In genomic region chr15:99511797-99512525, GRCm38 (mm10) we compare ENCODE assay signal across 14 mouse cellular contexts. TPM values are rescaled to one million over a fixed set of nuclear protein-coding genes. Genes with fewer than 3 reads are reported as not detected.
DNase-seq lines count a peak whose midpoint lies in the region; TF ChIP-seq lines count a peak whose summit lies in the region.
"Had no signal": no experiment of that assay in that cellular context is flagged by ENCODE, and none has a peak within 500 bp of the region (broad histone marks: within the 10 kb centered on the region; RNA-seq: fewer than 3 reads in every experiment).

No protein-coding gene starts in this region.

- no peaks in the 10 kb centered on the region for H3K36me3 ChIP-seq in thymus, adult 2 months (ENCODE audit: control insufficient read depth, insufficient read depth, low read length)
- H3K36me3 ChIP-seq: heart, embryonic 10.5 days; lung, embryonic 15.5 days had no signal

- no peak overlapping the region for H3K4me3 ChIP-seq in lung, adult 2 months (replicated peaks; ENCODE audit: extremely low read depth, low read depth, low read length)
- H3K4me3 ChIP-seq in thymus, adult 2 months (ENCODE audit: control insufficient read depth, insufficient read depth, low read length): no peak overlapping the region
- H3K4me3 ChIP-seq: heart, embryonic 10.5 days; lung, embryonic 15.5 days had no signal

- H3K27ac ChIP-seq in thymus, adult 2 months (ENCODE audit: control insufficient read depth, insufficient read depth, low read length): no peak overlapping the region
- H3K27ac ChIP-seq: heart, embryonic 10.5 days; kidney, postnatal 0 days; lung, embryonic 15.5 days had no signal

- H3K4me1 ChIP-seq in lung, adult 2 months (ENCODE audit: control insufficient read depth, insufficient read depth, low read length): peaks cover 6% of the 10 kb centered on the region; the same call in 1 of the 2 replicates
- no peaks in the 10 kb centered on the region for H3K4me1 ChIP-seq in thymus, adult 2 months (replicated peaks; ENCODE audit: control insufficient read depth, insufficient read depth, low read length)

- no peaks in the 10 kb centered on the region for H3K27me3 ChIP-seq in thymus, adult 2 months (ENCODE audit: control insufficient read depth, insufficient read depth, low read length)
- H3K27me3 ChIP-seq: lung, embryonic 15.5 days had no signal

- TF ChIP-seq POLR2A in lung, adult 2 months (IDR thresholded peaks at IDR 0.05; ENCODE audit: borderline replicate concordance, extremely low read depth, low read depth, low read length): no peak
- TF ChIP-seq POLR2A in thymus, adult 2 months (IDR thresholded peaks at IDR 0.05; ENCODE audit: control insufficient read depth, extremely low read depth, insufficient read depth, low read length, poor library complexity): no peak

- peak; percentile 50 for DNase-seq in lung, adult 2 months
- DNase-seq in lung, postnatal 10 days: no peak
- DNase-seq in cerebellum, adult 11-12 months: peak; percentile 85
- peak; percentile 83 for DNase-seq in cerebellum, adult 9-10 months
- DNase-seq in kidney, postnatal 36 days: peak; percentile 44 to 45
- no peak for DNase-seq in thymus, adult 2 months
- DNase-seq in left cerebral cortex, adult 18-20 months (ENCODE audit: low spot score in 2 of 2): no peak
- DNase-seq: adrenal gland, postnatal 10 days; gastrocnemius, postnatal 10 days; heart, postnatal 14 days had no signal

- 70% methylated on average over 15 of the region's 15 CpGs for WGBS in lung, adult 2 months
- 87% methylated on average over 15 of the region's 15 CpGs for WGBS in thymus, adult 2 months

- TF ChIP-seq CTCF in lung, adult 2 months (IDR thresholded peaks at IDR 0.05; ENCODE audit: insufficient read depth, low read length): no peak
- no peak for TF ChIP-seq CTCF in thymus, adult 2 months (IDR thresholded peaks at IDR 0.05; ENCODE audit: borderline replicate concordance, control insufficient read depth, extremely low read depth, insufficient read depth, low read length, poor library complexity)

RNA-seq across cellular contexts. Expression of gene Faim2, which starts 16.0 kb away (rescaled TPM):
- polyA plus RNA-seq in lung, adult 2 months (2012; rRNA removed): 17.4 and 29.7 TPM in 2 replicates
- 0.18 and 0.81 TPM in 2 replicates for polyA plus RNA-seq in thymus, adult 2 months (2012; rRNA removed)
- total RNA-seq in left cerebral cortex, adult 18-20 months (2021): 100 to 1,000 TPM; 451 to 453 TPM
- polyA plus RNA-seq: liver, adult 2 months had no signal

RNA-seq across cellular contexts. Expression of gene Bcdin3d, which starts 37.4 kb away (rescaled TPM):
- polyA plus RNA-seq in lung, adult 2 months (2012; rRNA removed): 5.0 and 5.2 TPM in 2 replicates
- polyA plus RNA-seq in thymus, adult 2 months (2012; rRNA removed): 12.4 and 13.7 TPM in 2 replicates
- total RNA-seq in left cerebral cortex, adult 18-20 months (2021): 1 to 10 TPM; 4.6 to 4.7 TPM

RNA-seq across cellular contexts. Expression of gene Nckap5l, which starts 54.4 kb away (rescaled TPM):
- 13.0 and 13.4 TPM in 2 replicates for polyA plus RNA-seq in lung, adult 2 months (2012; rRNA removed)
- polyA plus RNA-seq in thymus, adult 2 months (2012; rRNA removed): 48.1 and 48.6 TPM in 2 replicates
- total RNA-seq in left cerebral cortex, adult 18-20 months (2021): 10 to 100 TPM; 17.0 to 19.0 TPM

Comparison
In these comparisons a context has a peak if more than half of its experiments do, and no peak if none do; other contexts are left out.
1. DNase-seq: peak in lung, adult 2 months (single experiment), cerebellum, adult 11-12 months (single experiment), cerebellum, adult 9-10 months (single experiment) and kidney, postnatal 36 days (2 of 2); none in lung, postnatal 10 days (single experiment), thymus, adult 2 months (single experiment) and left cerebral cortex, adult 18-20 months (0 of 2).
2. RNA of gene Faim2, which starts 16.0 kb away (polyA plus RNA-seq): 17.4 to 29.7 TPM in lung, adult 2 months; 0.18 to 0.81 TPM in thymus, adult 2 months; every median in the first group is over 10 times any median in the second.